Comparison of ENCODE assay signal across 15 mouse cellular contexts in genomic region chr10:53470200-53470599, GRCm38 (mm10).
"Had no signal": no experiment of that assay in that cellular context is flagged by ENCODE, and none has a peak within 500 bp of the region (broad histone marks: within the 10 kb centered on the region; RNA-seq: fewer than 3 reads in every experiment).

No protein-coding gene starts in this region.

- H3K9ac ChIP-seq: liver, embryonic 14.5 days; liver, postnatal 0 days; midbrain, embryonic 12.5 days; midbrain, embryonic 15.5 days; neural tube, embryonic 13.5 days had no signal

- H3K4me1 ChIP-seq: midbrain, embryonic 12.5 days; midbrain, embryonic 15.5 days; neural tube, embryonic 13.5 days had no signal

- H3K4me2 ChIP-seq: liver, embryonic 11.5 days; midbrain, embryonic 12.5 days; midbrain, embryonic 15.5 days; neural tube, embryonic 13.5 days had no signal

- ATAC-seq: intestine, postnatal 0 days; liver, postnatal 0 days; midbrain, embryonic 15.5 days had no signal

- H3K4me3 ChIP-seq: left cerebral cortex, adult 2 months; midbrain, embryonic 12.5 days; midbrain, embryonic 15.5 days; myocyte; neural tube, embryonic 13.5 days had no signal

- H3K36me3 ChIP-seq: midbrain, embryonic 12.5 days; midbrain, embryonic 15.5 days; neural tube, embryonic 13.5 days had no signal

- H3K27ac ChIP-seq: kidney, postnatal 0 days; left cerebral cortex, adult 2 months; liver, embryonic 14.5 days; midbrain, embryonic 12.5 days; midbrain, embryonic 15.5 days; neural tube, embryonic 13.5 days had no signal

- DNase-seq: kidney, postnatal 25 days; layer of hippocampus, postnatal 36 days; liver, postnatal 0 days; thymus, adult 18-20 months; thymus, postnatal 14 days; thymus, postnatal 4 days had no signal

- H3K27me3 ChIP-seq: midbrain, embryonic 12.5 days; midbrain, embryonic 15.5 days; neural tube, embryonic 13.5 days had no signal
